11 mouse cellular contexts compared by ENCODE assay signal in genomic region chr14:98958978-98959658, GRCm38 (mm10). TPM values are rescaled to one million over a fixed set of nuclear protein-coding genes. Genes with fewer than 3 reads are reported as not detected.
DNase-seq lines count a peak whose midpoint lies in the region; ATAC-seq lines count a peak whose summit lies in the region.
"Had no signal": no experiment of that assay in that cellular context is flagged by ENCODE, and none has a peak within 500 bp of the region (broad histone marks: within the 10 kb centered on the region; RNA-seq: fewer than 3 reads in every experiment).

No protein-coding gene starts in this region.

- H3K4me2 ChIP-seq in limb, embryonic 11.5 days (ENCODE audit: low read depth, severe bottlenecking) = no peak overlapping the region
- H3K4me2 ChIP-seq in hindbrain, embryonic 16.5 days (ENCODE audit: low read length) = 0 out of 2 replicates have a peak overlapping the region, but pooled peaks have one; percentile 1
- H3K4me2 ChIP-seq: limb, embryonic 15.5 days had no signal

- no peaks in the 10 kb centered on the region for H3K9me3 ChIP-seq in limb, embryonic 11.5 days (ENCODE audit: control insufficient read depth, low read length)
- H3K9me3 ChIP-seq in limb, embryonic 10.5 days (replicated peaks) = no peaks in the 10 kb centered on the region
- H3K9me3 ChIP-seq in hindbrain, embryonic 16.5 days (ENCODE audit: control insufficient read depth, low read length) = no peaks in the 10 kb centered on the region
- H3K9me3 ChIP-seq: limb, embryonic 15.5 days had no signal

- peak; percentile 26 to 35 for DNase-seq in cerebellum, postnatal 10 days
- DNase-seq in cerebellum, postnatal 4 days (ENCODE audit: low spot score in 2 of 2) = no peak
- no peak for DNase-seq in limb, embryonic 11.5 days (ENCODE audit: low spot score)
- DNase-seq in limb, embryonic 10.5 days (ENCODE audit: low spot score) = no peak
- DNase-seq in retina, embryonic 14.5 days (ENCODE audit: low spot score) = peak; percentile 59
- DNase-seq in Muller cell, postnatal 12 days (ENCODE audit: inconsistent ontology term) = no peak
- DNase-seq: heart, adult 11 months; kidney, postnatal 4 days had no signal

- H3K27me3 ChIP-seq in limb, embryonic 11.5 days (ENCODE audit: control insufficient read depth, insufficient read depth, low read length) = no peaks in the 10 kb centered on the region
- H3K27me3 ChIP-seq in limb, embryonic 10.5 days (ENCODE audit: low read depth, poor library complexity, severe bottlenecking) = no peaks in the 10 kb centered on the region
- H3K27me3 ChIP-seq in hindbrain, embryonic 16.5 days (replicated peaks; ENCODE audit: control insufficient read depth, insufficient read depth, low read length) = no peaks in the 10 kb centered on the region
- H3K27me3 ChIP-seq: limb, embryonic 15.5 days had no signal

- H3K36me3 ChIP-seq in limb, embryonic 11.5 days (ENCODE audit: control insufficient read depth, insufficient read depth, low read length) = no peaks in the 10 kb centered on the region
- no peaks in the 10 kb centered on the region for H3K36me3 ChIP-seq in limb, embryonic 10.5 days
- H3K36me3 ChIP-seq in hindbrain, embryonic 16.5 days (ENCODE audit: control insufficient read depth, insufficient read depth, low read length) = no peaks in the 10 kb centered on the region
- H3K36me3 ChIP-seq: limb, embryonic 15.5 days had no signal

- H3K4me1 ChIP-seq in limb, embryonic 11.5 days (ENCODE audit: control insufficient read depth, insufficient read depth, low read length) = no peaks in the 10 kb centered on the region
- 0 out of 2 replicates have a peak, but pooled peaks cover 4% of the 10 kb centered on the region for H3K4me1 ChIP-seq in limb, embryonic 10.5 days
- H3K4me1 ChIP-seq in hindbrain, embryonic 16.5 days (ENCODE audit: control insufficient read depth, insufficient read depth, low read depth, low read length) = no peaks in the 10 kb centered on the region
- H3K4me1 ChIP-seq: limb, embryonic 15.5 days had no signal

- no peak overlapping the region for H3K9ac ChIP-seq in limb, embryonic 11.5 days (ENCODE audit: low read length)
- H3K9ac ChIP-seq in hindbrain, embryonic 16.5 days (ENCODE audit: low read depth, low read length) = no peak overlapping the region
- H3K9ac ChIP-seq: limb, embryonic 15.5 days had no signal

- 0 out of 2 replicates have a peak, but pooled peaks have one; percentile 67 for ATAC-seq in limb, embryonic 11.5 days (ENCODE audit: insufficient number of reproducible peaks, low FRiP score, low TSS enrichment, low read depth)
- peak; percentile 69; the same call in 1 of the 2 replicates for ATAC-seq in hindbrain, embryonic 16.5 days
- ATAC-seq in CD4-positive, CD25-positive, alpha-beta regulatory T cell, adult 4 months = no peak

- no peak overlapping the region for H3K4me3 ChIP-seq in limb, embryonic 11.5 days (ENCODE audit: low read depth, low read length)
- H3K4me3 ChIP-seq in limb, embryonic 10.5 days = no peak overlapping the region
- H3K4me3 ChIP-seq in hindbrain, embryonic 16.5 days (ENCODE audit: low read length) = no peak overlapping the region
- H3K4me3 ChIP-seq: limb, embryonic 15.5 days had no signal

- WGBS in limb, embryonic 11.5 days = 70% methylated on average over 17 of the region's 17 CpGs
- 76% methylated on average over 17 of the region's 17 CpGs for WGBS in limb, embryonic 10.5 days
- 67% methylated on average over 17 of the region's 17 CpGs for WGBS in hindbrain, embryonic 16.5 days

- no peak overlapping the region for H3K27ac ChIP-seq in limb, embryonic 11.5 days (replicated peaks; ENCODE audit: low read depth, low read length)
- H3K27ac ChIP-seq in limb, embryonic 10.5 days = no peak overlapping the region
- H3K27ac ChIP-seq in hindbrain, embryonic 16.5 days (ENCODE audit: low read depth, low read length) = no peak overlapping the region
- H3K27ac ChIP-seq: limb, embryonic 15.5 days had no signal

RNA-seq across cellular contexts. Expression of gene Rpl36a-ps1, which starts 35.0 kb away (rescaled TPM):
- 1.6 and 1.8 TPM in 2 replicates for polyA plus RNA-seq in limb, embryonic 11.5 days (2014; fragmentation: Nextera tagmentation; extraction: Ambion mirVana)
- polyA plus RNA-seq in limb, embryonic 10.5 days (2016; fragmentation: Nextera tagmentation; extraction: Ambion mirVana) = 2.2 and 2.6 TPM in 2 replicates
- 0.81 and 1.1 TPM in 2 replicates for polyA plus RNA-seq in hindbrain, embryonic 16.5 days (2015; fragmentation: Nextera tagmentation; extraction: Ambion mirVana)
- polyA plus RNA-seq in CD4-positive, CD25-positive, alpha-beta regulatory T cell, adult 4 months (2017; shearing (Covaris generic)) = 10 to 100 TPM; 24.4 to 31.0 TPM

Comparison
In these comparisons a context has a peak if more than half of its experiments do, and no peak if none do; other contexts are left out.
1. DNase-seq: peak in cerebellum, postnatal 10 days (2 of 2) and retina, embryonic 14.5 days (single experiment); none in cerebellum, postnatal 4 days (0 of 2), limb, embryonic 11.5 days (single experiment), limb, embryonic 10.5 days (single experiment) and Muller cell, postnatal 12 days (single experiment).